Mouse (Mus musculus) urinary bladder, postnatal 4 days (tissue): ENCODE measurements at regions not wholly inside any gene's neighbourhood (a gene's known extent, or its start where the extent isn't known, plus 50 kb on each side); places are given as distances from the start of the nearest gene placed in this dataset.

ENCODE experiments used
- DNase-seq, 2 experiments: peaks; one replicate each; pipeline ENCODE4 v3.0.0; 2021 to 2022; ENCODE audit warnings: low spot score in 2 of 2

- no peak for DNase-seq
These were observed 191.8 kb upstream of the Sox9 start for GRCm38 (mm10) chr11:112590214-112590613.

- DNase-seq, result no peak
These were observed 189.5 kb upstream of the Sox9 start for GRCm38 (mm10) chr11:112592411-112593020.

- no peak for DNase-seq
These were observed 188.2 kb upstream of the Sox9 start for GRCm38 (mm10) chr11:112593821-112594220.

- no peak for DNase-seq
These were observed 174.7 kb upstream of the Sox9 start for GRCm38 (mm10) chr11:112607359-112607758.

- no peak for DNase-seq
These were observed 172.7 kb upstream of the Sox9 start for GRCm38 (mm10) chr11:112609277-112609676.

- no peak for DNase-seq
These were observed 171.0 kb upstream of the Sox9 start for GRCm38 (mm10) chr11:112611073-112611472.

- no peak for DNase-seq
These were observed 166.4 kb upstream of the Sox9 start for GRCm38 (mm10) chr11:112615629-112616028.

- no peak for DNase-seq
These were observed 165.1 kb upstream of the Sox9 start for GRCm38 (mm10) chr11:112616942-112617341.

GRCm38 (mm10) chr11:112620916-112621315 lies 161.1 kb upstream of the Sox9 start:
- DNase-seq, result peak in 1 of 2 experiments; percentile 44

- no peak for DNase-seq
These were observed 160.5 kb upstream of the Sox9 start for GRCm38 (mm10) chr11:112621385-112622120.

GRCm38 (mm10) chr11:112649298-112649697 lies 132.7 kb upstream of the Sox9 start:
- DNase-seq, result no peak

- no peak for DNase-seq
These were observed 124.4 kb upstream of the Sox9 start for GRCm38 (mm10) chr11:112657410-112658159.

GRCm38 (mm10) chr11:112659911-112660310 lies 122.1 kb upstream of the Sox9 start:
- DNase-seq, result no peak

- DNase-seq, result no peak
These were observed 120.6 kb upstream of the Sox9 start for GRCm38 (mm10) chr11:112661426-112661825.

- DNase-seq, result no peak
These were observed 114.7 kb upstream of the Sox9 start for GRCm38 (mm10) chr11:112667311-112667710.

- no peak for DNase-seq
These were observed 109.9 kb upstream of the Sox9 start for GRCm38 (mm10) chr11:112672086-112672485.

GRCm38 (mm10) chr11:112690047-112690446 lies 92.0 kb upstream of the Sox9 start:
- DNase-seq, result no peak

GRCm38 (mm10) chr11:112706091-112706490 lies 75.9 kb upstream of the Sox9 start:
- DNase-seq, result no peak

- DNase-seq, result no peak
These were observed 73.8 kb upstream of the Sox9 start for GRCm38 (mm10) chr11:112708119-112708730.

GRCm38 (mm10) chr11:112711656-112712055 lies 70.4 kb upstream of the Sox9 start:
- DNase-seq, result no peak

GRCm38 (mm10) chr11:112718547-112718946 lies 63.5 kb upstream of the Sox9 start:
- DNase-seq, result no peak

GRCm38 (mm10) chr11:112720652-112721051 lies 61.4 kb upstream of the Sox9 start:
- DNase-seq, result peak in 1 of 2 experiments; percentile 7
